Comparison of ENCODE assay signal across 12 mouse cellular contexts in genomic region chr2:105679331-105679730, GRCm38 (mm10). TPM values are rescaled to one million over a fixed set of nuclear protein-coding genes. Genes with fewer than 3 reads are reported as not detected.
DNase-seq lines count a peak whose midpoint lies in the region; ATAC-seq and TF ChIP-seq lines count a peak whose summit lies in the region.
"Had no signal": no experiment of that assay in that cellular context is flagged by ENCODE, and none has a peak within 500 bp of the region (broad histone marks: within the 10 kb centered on the region; RNA-seq: fewer than 3 reads in every experiment).

No protein-coding gene starts in this region.

- TF ChIP-seq CTCF in hindbrain, postnatal 0 days (IDR thresholded peaks at IDR 0.05; ENCODE audit: low read depth) = no peak

- no peak for ATAC-seq in forebrain, embryonic 12.5 days (ENCODE audit: low FRiP score)
- ATAC-seq in hindbrain, postnatal 0 days = no peak
- ATAC-seq in neural tube, embryonic 12.5 days (ENCODE audit: low FRiP score, low read depth) = no peak

- peak overlapping the region; percentile 96 for H3K27ac ChIP-seq in forebrain, embryonic 12.5 days
- H3K27ac ChIP-seq in hindbrain, postnatal 0 days = peak overlapping the region; percentile 81
- no peak overlapping the region for H3K27ac ChIP-seq in neural tube, embryonic 12.5 days
- H3K27ac ChIP-seq: gastrocnemius, adult 2 months; heart, embryonic 15.5 days; liver, embryonic 13.5 days; macrophage had no signal

- H3K9me3 ChIP-seq in forebrain, embryonic 12.5 days = no peaks in the 10 kb centered on the region
- H3K9me3 ChIP-seq in hindbrain, postnatal 0 days (ENCODE audit: low read length) = no peaks in the 10 kb centered on the region
- H3K9me3 ChIP-seq in neural tube, embryonic 12.5 days = no peaks in the 10 kb centered on the region
- H3K9me3 ChIP-seq: heart, embryonic 15.5 days; liver, embryonic 13.5 days had no signal

- peaks cover 66% of the 10 kb centered on the region for H3K4me1 ChIP-seq in forebrain, embryonic 12.5 days
- no peaks in the 10 kb centered on the region for H3K4me1 ChIP-seq in hindbrain, postnatal 0 days (ENCODE audit: insufficient read depth, low read length)
- peaks cover 54% of the 10 kb centered on the region for H3K4me1 ChIP-seq in neural tube, embryonic 12.5 days

- 0% methylated on average over 2 of the region's 2 CpGs for WGBS in forebrain, embryonic 12.5 days
- WGBS in hindbrain, postnatal 0 days = 9% methylated on average over 2 of the region's 2 CpGs
- whole genome bisulfite sequencing in neural tube, embryonic 12.5 days = 7% methylated on average over 2 of the region's 2 CpGs

- DNase-seq in embryo, embryonic 9.5 days (ENCODE audit: extremely low spot score) = peak; percentile 17
- DNase-seq in embryo, embryonic 10 days (ENCODE audit: low spot score) = no peak
- no peak for DNase-seq in hindbrain, postnatal 0 days (ENCODE audit: low spot score)
- no peak for DNase-seq in right cerebral cortex, postnatal 36 days (ENCODE audit: low spot score in 2 of 2)
- DNase-seq in left cerebral cortex, postnatal 25 days (ENCODE audit: low spot score in 2 of 2) = no peak
- DNase-seq in gastrocnemius, postnatal 4 days (ENCODE audit: low spot score in 2 of 2) = no peak
- DNase-seq: gastrocnemius, adult 2 months; liver, embryonic 13.5 days had no signal

- H3K36me3 ChIP-seq in forebrain, embryonic 12.5 days (replicated peaks) = 0 out of 2 replicates have a peak, but pooled peaks cover 4% of the 10 kb centered on the region
- H3K36me3 ChIP-seq in hindbrain, postnatal 0 days (ENCODE audit: insufficient read depth, low read length) = no peaks in the 10 kb centered on the region
- H3K36me3 ChIP-seq in neural tube, embryonic 12.5 days = no peaks in the 10 kb centered on the region
- H3K36me3 ChIP-seq: heart, embryonic 15.5 days; liver, embryonic 13.5 days had no signal

- peak overlapping the region; percentile 73 for H3K4me2 ChIP-seq in forebrain, embryonic 12.5 days
- H3K4me2 ChIP-seq in hindbrain, postnatal 0 days (ENCODE audit: low read depth, low read length) = peak overlapping the region; percentile 65
- peak overlapping the region; percentile 72 for H3K4me2 ChIP-seq in neural tube, embryonic 12.5 days (replicated peaks)
- H3K4me2 ChIP-seq: heart, embryonic 15.5 days; liver, embryonic 13.5 days had no signal

- H3K27me3 ChIP-seq in forebrain, embryonic 12.5 days = peaks cover 58% of the 10 kb centered on the region
- peaks cover 11% of the 10 kb centered on the region; the same call in 1 of the 2 replicates for H3K27me3 ChIP-seq in hindbrain, postnatal 0 days (ENCODE audit: insufficient read depth, low read length)
- H3K27me3 ChIP-seq in neural tube, embryonic 12.5 days (replicated peaks) = peaks cover 41% of the 10 kb centered on the region

- intact Hi-C loops in left cerebral cortex, postnatal 25 days (cut with DNase I) = no loop called here

- H3K4me3 ChIP-seq in forebrain, embryonic 12.5 days (replicated peaks) = peak overlapping the region; percentile 80
- peak overlapping the region; percentile 60 for H3K4me3 ChIP-seq in hindbrain, postnatal 0 days (ENCODE audit: low read length)
- H3K4me3 ChIP-seq in neural tube, embryonic 12.5 days = peak overlapping the region; percentile 23
- H3K4me3 ChIP-seq: gastrocnemius, adult 2 months; heart, embryonic 15.5 days; liver, embryonic 13.5 days had no signal

- peak overlapping the region; percentile 73 for H3K9ac ChIP-seq in forebrain, embryonic 12.5 days
- H3K9ac ChIP-seq in hindbrain, postnatal 0 days (replicated peaks; ENCODE audit: low read length) = peak overlapping the region; percentile 45
- H3K9ac ChIP-seq in neural tube, embryonic 12.5 days = peak overlapping the region; percentile 36; the same call in 1 of the 2 replicates
- H3K9ac ChIP-seq: heart, embryonic 15.5 days; liver, embryonic 13.5 days had no signal

RNA-seq across cellular contexts. Expression of gene Pax6, which starts 10.6 kb away (rescaled TPM):
- polyA plus RNA-seq in forebrain, embryonic 12.5 days (2016; fragmentation: Nextera tagmentation; extraction: Ambion mirVana) = 110 and 111 TPM in 2 replicates
- total RNA-seq in hindbrain, postnatal 0 days (2014; rRNA removed) = 88.7 and 136 TPM in 2 replicates
- polyA plus RNA-seq in hindbrain, postnatal 0 days (2015; fragmentation: Nextera tagmentation; extraction: Ambion mirVana) = 68.7 and 82.3 TPM in 2 replicates
- polyA plus RNA-seq in neural tube, embryonic 12.5 days (2016; fragmentation: Nextera tagmentation; extraction: Ambion mirVana) = 23.8 and 25.7 TPM in 2 replicates
- 1 to 10 TPM; 8.4 to 8.5 TPM for total RNA-seq in left cerebral cortex, postnatal 25 days (2021)
- total RNA-seq in gastrocnemius, postnatal 4 days (2021) = not detected
- total RNA-seq: gastrocnemius, adult 2 months had no signal
- polyA plus RNA-seq: macrophage had no signal

Comparison
In these comparisons a context has a peak if more than half of its experiments do, and no peak if none do; other contexts are left out.
1. H3K4me3 ChIP-seq: peak in every context shown above with its lines; median percentile 80 in forebrain, embryonic 12.5 days; 60 in hindbrain, postnatal 0 days; 23 in neural tube, embryonic 12.5 days.